Mouse (Mus musculus): ENCODE data around the gene Intu. TPM values are rescaled to one million over a fixed set of nuclear protein-coding genes. Genes with fewer than 3 reads are reported as not detected.

The Intu gene
- polyA plus RNA-seq, 1 experiment from 2014 or later, result 3.7 TPM

DNA sequence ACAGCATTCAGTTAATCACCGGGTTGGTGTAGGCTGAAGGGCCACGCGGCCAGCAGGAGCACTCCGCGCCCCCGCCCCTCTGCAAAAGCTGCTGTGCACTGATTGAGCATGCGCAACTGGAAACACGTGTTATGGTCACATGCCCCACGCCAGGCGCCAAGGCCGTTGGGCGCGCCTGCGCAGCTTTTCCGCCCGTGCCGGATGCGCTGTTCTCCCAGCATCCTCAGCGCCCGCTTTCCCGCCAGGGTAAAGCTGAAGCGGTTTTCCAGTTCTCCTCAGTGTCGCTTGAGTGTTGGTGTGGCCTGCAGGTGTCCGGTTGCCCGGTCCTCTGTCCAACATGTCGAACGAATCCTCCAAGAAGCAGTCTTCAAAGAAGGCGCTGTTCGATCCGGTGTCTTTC lies 177.6 kb downstream of the Intu start, which contains the start of gene Slc25a31:
Gene Slc25a31 (plus strand): TSS at position 201 of the 400 bp plus-strand sequence.
- H3K4me3 ChIP-seq (ENCODE audit: low read length), result no peak within 1 kb of the TSS
- no peaks in the 10 kb centered on the region for H3K36me3 ChIP-seq (ENCODE audit: control insufficient read depth, insufficient read depth)
- H3K27me3 ChIP-seq (ENCODE audit: control insufficient read depth, insufficient read depth, low read length), result no peaks in the 10 kb centered on the region
- 89% methylated on average over 30 of the region's 30 CpGs for WGBS
- no peak within 1 kb of the TSS for H3K27ac ChIP-seq (ENCODE audit: low read length)
- no peaks in the 10 kb centered on the region for H3K4me1 ChIP-seq (ENCODE audit: control insufficient read depth, insufficient read depth, low read length)
- H3K9me3 ChIP-seq (replicated peaks; ENCODE audit: control insufficient read depth, low read length), result no peaks in the 10 kb centered on the region
- ATAC-seq (replicated peaks; ENCODE audit: extremely low read depth, insufficient read depth, low FRiP score), result no peak
- no peak within 1 kb of the TSS for H3K4me2 ChIP-seq (ENCODE audit: low read depth, low read length)
- no peak within 1 kb of the TSS for H3K9ac ChIP-seq (ENCODE audit: low read length)

DNA sequence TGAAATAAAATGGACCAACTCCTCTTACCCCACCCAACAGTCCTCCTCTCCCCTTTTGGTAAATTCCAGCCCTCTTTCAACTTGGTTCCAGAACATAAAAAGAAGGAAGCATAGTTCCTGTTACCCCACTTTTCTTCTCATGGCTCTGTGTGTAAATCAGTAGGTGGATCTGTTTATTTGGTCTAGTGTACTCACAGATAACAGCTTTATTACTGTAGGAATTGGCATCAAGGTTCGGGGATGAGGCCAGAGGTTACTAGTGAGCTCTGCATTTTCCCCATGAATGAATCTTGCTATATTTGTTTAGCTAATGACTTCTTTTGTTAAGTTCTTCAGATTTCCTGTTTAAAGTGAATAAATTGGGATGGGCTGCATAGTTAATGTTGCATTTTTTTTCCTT lies 185.0 kb downstream of the Intu start:
- Histone ChIP-seq H3K4me2 (ENCODE audit: low read depth, low read length) (no peak overlapping the region), H3K9ac (ENCODE audit: low read length) (no peak overlapping the region), H3K27me3 (ENCODE audit: control insufficient read depth, insufficient read depth, low read length) (no peaks in the 10 kb centered on the region), H3K27ac (ENCODE audit: low read length) (no peak overlapping the region), H3K9me3 (replicated peaks; ENCODE audit: control insufficient read depth, low read length) (no peaks in the 10 kb centered on the region), H3K36me3 (ENCODE audit: control insufficient read depth, insufficient read depth) (no peaks in the 10 kb centered on the region), H3K4me1 (ENCODE audit: control insufficient read depth, insufficient read depth, low read length) (no peaks in the 10 kb centered on the region), H3K4me3 (ENCODE audit: low read length) (no peak overlapping the region)
- no peak for ATAC-seq (replicated peaks; ENCODE audit: extremely low read depth, insufficient read depth, low FRiP score)
- 45% methylated on average over 1 of the region's 1 CpGs for WGBS

DNA sequence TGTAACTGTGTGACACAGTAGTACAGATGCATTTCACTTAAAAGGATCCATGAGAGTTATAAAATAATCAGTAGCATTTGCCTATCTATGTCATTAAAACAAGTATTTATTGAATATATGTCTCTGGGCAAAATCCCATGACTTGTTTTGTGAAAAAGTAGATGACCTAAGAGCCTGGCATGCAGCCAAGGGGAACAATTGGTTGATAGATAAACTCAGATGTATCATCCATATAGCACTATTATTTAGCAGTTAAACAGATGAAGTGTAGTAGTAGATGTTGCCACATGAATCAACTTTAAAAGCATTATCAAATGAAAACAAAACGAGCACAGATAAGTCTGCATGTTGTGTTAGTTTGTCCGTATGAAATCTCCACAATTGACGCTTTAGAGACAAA lies 187.9 kb downstream of the Intu start:
- 41% methylated on average over 3 of the region's 3 CpGs for WGBS
- H3K27me3 ChIP-seq (ENCODE audit: control insufficient read depth, insufficient read depth, low read length), result no peaks in the 10 kb centered on the region
- no peaks in the 10 kb centered on the region for H3K9me3 ChIP-seq (replicated peaks; ENCODE audit: control insufficient read depth, low read length)
- no peak overlapping the region for H3K4me2 ChIP-seq (ENCODE audit: low read depth, low read length)
- no peak overlapping the region for H3K9ac ChIP-seq (ENCODE audit: low read length)
- H3K36me3 ChIP-seq (ENCODE audit: control insufficient read depth, insufficient read depth), result no peaks in the 10 kb centered on the region
- H3K4me1 ChIP-seq (ENCODE audit: control insufficient read depth, insufficient read depth, low read length), result no peaks in the 10 kb centered on the region
- H3K27ac ChIP-seq (ENCODE audit: low read length), result no peak overlapping the region
- no peak for ATAC-seq (replicated peaks; ENCODE audit: extremely low read depth, insufficient read depth, low FRiP score)
- no peak overlapping the region for H3K4me3 ChIP-seq (ENCODE audit: low read length)

DNA sequence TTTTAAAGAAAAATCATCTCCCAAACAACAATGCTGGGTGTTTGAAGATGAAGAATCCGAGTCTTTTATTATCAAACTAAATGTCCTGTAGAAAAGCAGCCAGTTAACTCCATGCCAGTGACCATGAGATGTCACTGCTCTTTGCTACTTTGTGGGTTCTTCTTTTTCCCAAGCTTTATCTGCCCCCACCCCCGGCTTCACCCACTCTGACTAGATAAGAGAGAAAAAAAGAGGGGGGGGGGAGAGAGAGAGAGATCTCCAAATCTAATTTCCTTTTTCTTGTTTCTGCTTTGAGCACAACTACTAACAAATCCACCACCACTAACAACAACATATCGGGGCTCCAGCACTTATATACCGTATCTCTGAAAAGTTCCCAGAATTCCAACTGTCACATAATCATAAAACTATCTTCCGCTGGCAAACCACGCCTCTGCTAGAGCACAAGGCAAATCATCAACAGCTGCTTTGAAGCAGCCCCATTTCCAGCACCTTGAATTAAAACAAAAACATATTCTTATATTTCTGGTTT lies 207.4 kb downstream of the Intu start:
- no peak overlapping the region for H3K27ac ChIP-seq (ENCODE audit: low read length)
- no peak overlapping the region for H3K4me3 ChIP-seq (ENCODE audit: low read length)
- 69% methylated on average over 6 of the region's 6 CpGs for WGBS
- no peaks in the 10 kb centered on the region for H3K9me3 ChIP-seq (replicated peaks; ENCODE audit: control insufficient read depth, low read length)
- H3K9ac ChIP-seq (ENCODE audit: low read length), result no peak overlapping the region
- ATAC-seq (replicated peaks; ENCODE audit: extremely low read depth, insufficient read depth, low FRiP score), result no peak
- H3K4me2 ChIP-seq (ENCODE audit: low read depth, low read length), result no peak overlapping the region
- H3K27me3 ChIP-seq (ENCODE audit: control insufficient read depth, insufficient read depth, low read length), result no peaks in the 10 kb centered on the region
- H3K4me1 ChIP-seq (ENCODE audit: control insufficient read depth, insufficient read depth, low read length), result no peaks in the 10 kb centered on the region
- H3K36me3 ChIP-seq (ENCODE audit: control insufficient read depth, insufficient read depth), result no peaks in the 10 kb centered on the region

DNA sequence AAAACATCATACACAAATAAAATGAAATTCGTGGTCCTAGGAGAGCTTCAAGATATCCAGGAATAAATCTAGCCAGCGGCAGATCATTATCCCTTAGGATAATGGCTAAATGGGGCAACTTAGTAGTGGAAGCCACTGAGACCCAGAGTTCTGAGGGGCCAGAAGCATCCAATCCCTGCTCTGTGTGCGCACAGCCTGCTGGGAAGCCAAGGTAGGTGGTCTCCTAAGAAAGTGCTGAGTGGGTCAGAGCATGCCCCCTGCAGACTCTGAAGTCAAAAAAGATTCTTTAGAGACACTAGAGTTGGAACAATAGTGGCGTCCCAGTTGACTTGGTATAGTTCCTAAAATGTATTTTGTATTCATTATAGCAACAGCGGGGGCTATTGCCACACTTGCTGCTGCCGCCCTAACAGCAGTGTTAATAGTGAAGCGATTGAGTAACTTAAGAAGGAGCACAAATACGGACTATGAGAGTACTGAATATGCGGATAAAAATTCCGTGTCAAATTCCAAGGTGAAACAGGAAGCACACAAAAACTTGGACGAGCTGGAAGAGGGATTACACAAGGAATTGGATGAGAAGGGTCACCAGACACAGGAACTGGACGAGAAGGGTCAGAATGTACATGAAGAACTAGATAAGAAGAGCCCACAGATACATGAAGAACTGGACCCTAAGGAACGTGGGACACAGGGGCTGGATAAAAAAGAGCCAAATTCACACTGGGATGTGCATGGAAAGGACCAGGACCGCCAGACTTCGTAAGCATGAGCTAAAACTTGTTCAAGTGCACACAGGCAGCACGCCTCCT lies 213.1 kb downstream of the Intu start, which contains the start of gene Hspa4l:
Gene Hspa4l (plus strand): TSS at position 472 of the 812 bp plus-strand sequence.
- peak within 1 kb of the TSS; percentile 92 for H3K9ac ChIP-seq (ENCODE audit: low read length)
- H3K36me3 ChIP-seq (ENCODE audit: control insufficient read depth, insufficient read depth), result no peaks in the 10 kb centered on the region
- H3K4me1 ChIP-seq (ENCODE audit: control insufficient read depth, insufficient read depth, low read length), result peaks cover 6% of the 10 kb centered on the region; the same call in 1 of the 2 replicates
- no peaks in the 10 kb centered on the region for H3K9me3 ChIP-seq (replicated peaks; ENCODE audit: control insufficient read depth, low read length)
- no peaks in the 10 kb centered on the region for H3K27me3 ChIP-seq (ENCODE audit: control insufficient read depth, insufficient read depth, low read length)
- peak within 1 kb of the TSS; percentile 87 for H3K27ac ChIP-seq (ENCODE audit: low read length)
- 27% methylated on average over 16 of the region's 16 CpGs for WGBS
- no peak for ATAC-seq (replicated peaks; ENCODE audit: extremely low read depth, insufficient read depth, low FRiP score)
- H3K4me2 ChIP-seq (ENCODE audit: low read depth, low read length), result peak within 1 kb of the TSS; percentile 92
- H3K4me3 ChIP-seq (ENCODE audit: low read length), result peak within 1 kb of the TSS; percentile 94

DNA sequence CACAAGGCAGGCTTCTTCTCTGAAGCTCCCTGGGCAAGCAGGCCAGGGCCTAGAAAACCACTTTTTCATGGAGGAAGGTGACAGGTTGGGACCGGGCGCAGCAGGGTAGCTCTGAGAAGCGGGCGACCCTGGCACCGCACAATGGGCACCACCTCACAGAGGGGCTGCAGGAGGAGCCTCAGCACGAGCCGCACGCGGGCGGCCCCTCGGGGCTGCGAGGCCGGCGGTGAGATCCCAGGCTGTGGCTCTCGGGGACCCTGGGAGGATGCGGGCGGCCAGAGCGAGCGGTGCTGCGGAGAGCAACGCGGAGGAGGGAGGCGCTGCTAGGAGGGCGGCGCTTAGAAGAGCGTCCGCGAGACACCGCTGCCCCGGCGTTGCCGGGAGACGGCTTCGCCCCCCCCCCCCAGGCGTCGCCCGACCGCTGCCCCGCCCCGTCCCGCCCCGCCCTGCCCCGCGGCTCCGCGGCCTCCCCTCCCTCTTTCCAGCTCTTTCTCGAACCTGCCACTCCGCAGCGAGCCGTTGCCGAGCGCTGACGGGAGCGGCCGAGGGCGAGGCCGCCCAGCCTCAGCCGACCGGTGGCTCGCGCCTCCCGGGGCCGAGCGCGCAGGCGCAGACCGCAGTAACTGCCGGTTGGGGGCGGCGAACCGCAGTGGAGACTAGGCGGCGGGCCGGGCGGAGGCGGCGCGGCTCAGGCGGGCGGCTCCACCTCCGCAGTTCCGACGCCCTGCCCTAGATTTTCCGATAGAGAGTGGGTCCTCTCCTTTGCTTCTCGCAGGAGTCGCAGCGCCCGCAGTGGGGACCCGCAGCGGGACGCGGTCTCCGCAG lies 214.0 kb downstream of the Intu start:
- WGBS, result under 1% methylated on average over 74 of the region's 93 CpGs
- Histone ChIP-seq H3K9ac (ENCODE audit: low read length) (peak overlapping the region; percentile 92), H3K9me3 (replicated peaks; ENCODE audit: control insufficient read depth, low read length) (no peaks in the 10 kb centered on the region), H3K4me1 (ENCODE audit: control insufficient read depth, insufficient read depth, low read length) (peaks cover 6% of the 10 kb centered on the region; the same call in 1 of the 2 replicates), H3K27me3 (ENCODE audit: control insufficient read depth, insufficient read depth, low read length) (no peaks in the 10 kb centered on the region), H3K27ac (ENCODE audit: low read length) (peak overlapping the region; percentile 87), H3K4me2 (ENCODE audit: low read depth, low read length) (peak overlapping the region; percentile 92), H3K4me3 (ENCODE audit: low read length) (peak overlapping the region; percentile 94), H3K36me3 (ENCODE audit: control insufficient read depth, insufficient read depth) (no peaks in the 10 kb centered on the region)
- peak; percentile 95 for ATAC-seq (replicated peaks; ENCODE audit: extremely low read depth, insufficient read depth, low FRiP score)

GRCm38 (mm10) chr3:40745661-40746547 lies 214.8 kb downstream of the Intu start:
- ATAC-seq (replicated peaks; ENCODE audit: extremely low read depth, insufficient read depth, low FRiP score), result peak; percentile 19
- H3K27me3 ChIP-seq (ENCODE audit: control insufficient read depth, insufficient read depth, low read length), result no peaks in the 10 kb centered on the region
- peaks cover 6% of the 10 kb centered on the region; the same call in 1 of the 2 replicates for H3K4me1 ChIP-seq (ENCODE audit: control insufficient read depth, insufficient read depth, low read length)
- H3K27ac ChIP-seq (ENCODE audit: low read length), result peak overlapping the region; percentile 87
- peak overlapping the region; percentile 92 for H3K4me2 ChIP-seq (ENCODE audit: low read depth, low read length)
- 2% methylated on average over 37 of the region's 37 CpGs for WGBS
- H3K9ac ChIP-seq (ENCODE audit: low read length), result peak overlapping the region; percentile 92
- H3K4me3 ChIP-seq (ENCODE audit: low read length), result peak overlapping the region; percentile 94
- H3K9me3 ChIP-seq (replicated peaks; ENCODE audit: control insufficient read depth, low read length), result no peaks in the 10 kb centered on the region
- no peaks in the 10 kb centered on the region for H3K36me3 ChIP-seq (ENCODE audit: control insufficient read depth, insufficient read depth)
